Mouse (Mus musculus): Measurements from ENCODE around the gene Mogat2. TPM values are rescaled to one million over a fixed set of nuclear protein-coding genes. Genes with fewer than 3 reads are reported as not detected.
A peak's percentile ranks its signal among the peaks of the same experiment; 100 is the strongest.

Mogat2 gene
- polyA plus RNA-seq, 1 experiment from 2014 or later = 2.7 TPM

DNA sequence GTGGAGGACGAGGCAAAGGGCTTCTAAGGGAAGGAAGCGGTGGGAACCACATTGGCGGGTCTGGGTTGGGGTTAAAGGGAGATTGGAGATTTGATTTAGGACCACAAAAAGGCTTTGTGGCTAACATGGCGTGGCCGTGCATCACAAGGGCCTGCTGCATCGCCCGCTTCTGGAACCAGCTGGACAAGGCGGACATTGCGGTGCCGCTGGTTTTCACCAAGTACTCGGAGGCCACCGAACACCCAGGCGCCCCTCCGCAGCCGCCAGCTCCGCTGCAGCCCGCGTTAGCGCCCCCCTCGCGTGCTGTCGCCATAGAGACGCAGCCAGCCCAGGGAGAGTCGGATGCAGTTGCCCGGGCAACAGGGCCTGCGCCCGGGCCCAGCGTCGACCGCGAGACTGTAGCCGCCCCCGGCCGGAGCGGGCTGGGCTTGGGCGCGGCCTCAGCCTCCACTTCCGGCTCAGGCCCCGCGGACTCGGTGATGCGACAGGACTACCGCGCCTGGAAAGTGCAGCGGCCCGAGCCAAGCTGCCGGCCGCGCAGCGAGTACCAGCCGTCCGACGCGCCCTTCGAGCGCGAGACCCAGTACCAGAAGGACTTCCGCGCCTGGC is 29.6 kb upstream of the Mogat2 start:
- Histone ChIP-seq H3K36me3 (ENCODE audit: control insufficient read depth, insufficient read depth, low read length) (no peaks in the 10 kb centered on the region), H3K27ac (ENCODE audit: low read depth, low read length) (no peak overlapping the region), H3K4me2 (replicated peaks; ENCODE audit: low read depth, low read length) (peak overlapping the region; percentile 81), H3K9me3 (ENCODE audit: control insufficient read depth, low read length) (no peaks in the 10 kb centered on the region), H3K27me3 (ENCODE audit: control insufficient read depth, insufficient read depth, low read length) (peaks cover 58% of the 10 kb centered on the region), H3K4me1 (ENCODE audit: control insufficient read depth, insufficient read depth, low read length) (peaks cover 12% of the 10 kb centered on the region), H3K9ac (ENCODE audit: low read depth, low read length) (peak overlapping the region; percentile 29), H3K4me3 (ENCODE audit: low read length) (peak overlapping the region; percentile 45)
- WGBS = under 1% methylated on average over 55 of the region's 59 CpGs
- ATAC-seq (ENCODE audit: low FRiP score, low TSS enrichment) = peak; percentile 84

DNA sequence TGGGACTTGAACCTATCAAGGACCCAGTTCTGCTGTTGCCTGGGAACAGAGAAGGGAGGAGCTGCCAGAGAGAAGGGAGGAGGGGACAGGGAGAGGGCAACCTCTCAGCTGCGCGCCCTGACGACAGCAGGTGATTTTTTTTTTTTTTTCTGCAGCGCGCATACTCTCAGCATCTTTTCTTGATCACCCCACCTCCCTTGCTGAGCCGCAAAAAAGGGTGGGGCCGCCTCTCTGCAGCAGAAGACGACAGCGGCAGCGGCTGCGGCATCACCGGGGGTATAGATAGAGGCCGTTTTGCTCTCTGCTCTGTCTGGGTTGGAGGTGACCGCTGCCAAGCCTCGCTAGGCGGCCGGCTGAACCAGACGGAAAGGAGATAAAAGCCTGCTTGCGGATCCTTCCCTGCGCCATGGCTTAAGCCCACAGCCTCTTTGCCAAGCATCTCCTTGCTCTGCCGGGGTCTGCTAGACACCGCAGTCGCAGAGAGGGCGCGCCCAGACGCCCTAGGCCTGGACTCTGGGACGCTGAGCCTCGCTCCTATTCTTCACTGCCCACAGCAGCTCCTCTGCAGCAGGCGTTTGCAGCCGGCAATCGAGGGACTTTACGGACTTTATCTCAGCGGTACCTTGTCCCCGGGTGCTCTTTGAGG is 29.0 kb upstream of the Mogat2 start, which contains the start of gene Map6:
Gene Map6 (plus strand): TSS at position 197 of the 646 bp plus-strand sequence.
- H3K27me3 ChIP-seq (ENCODE audit: control insufficient read depth, insufficient read depth, low read length) = peaks cover 58% of the 10 kb centered on the region
- no peaks in the 10 kb centered on the region for H3K9me3 ChIP-seq (ENCODE audit: control insufficient read depth, low read length)
- 2% methylated on average over 34 of the region's 34 CpGs for WGBS
- H3K9ac ChIP-seq (ENCODE audit: low read depth, low read length) = peak within 1 kb of the TSS; percentile 29
- no peak within 1 kb of the TSS for H3K27ac ChIP-seq (ENCODE audit: low read depth, low read length)
- H3K4me3 ChIP-seq (ENCODE audit: low read length) = peak within 1 kb of the TSS; percentile 45
- no peaks in the 10 kb centered on the region for H3K36me3 ChIP-seq (ENCODE audit: control insufficient read depth, insufficient read depth, low read length)
- ATAC-seq (ENCODE audit: low FRiP score, low TSS enrichment) = peak; percentile 25; the same call in 1 of the 2 replicates
- H3K4me2 ChIP-seq (replicated peaks; ENCODE audit: low read depth, low read length) = peak within 1 kb of the TSS; percentile 81
- H3K4me1 ChIP-seq (ENCODE audit: control insufficient read depth, insufficient read depth, low read length) = peaks cover 12% of the 10 kb centered on the region

DNA sequence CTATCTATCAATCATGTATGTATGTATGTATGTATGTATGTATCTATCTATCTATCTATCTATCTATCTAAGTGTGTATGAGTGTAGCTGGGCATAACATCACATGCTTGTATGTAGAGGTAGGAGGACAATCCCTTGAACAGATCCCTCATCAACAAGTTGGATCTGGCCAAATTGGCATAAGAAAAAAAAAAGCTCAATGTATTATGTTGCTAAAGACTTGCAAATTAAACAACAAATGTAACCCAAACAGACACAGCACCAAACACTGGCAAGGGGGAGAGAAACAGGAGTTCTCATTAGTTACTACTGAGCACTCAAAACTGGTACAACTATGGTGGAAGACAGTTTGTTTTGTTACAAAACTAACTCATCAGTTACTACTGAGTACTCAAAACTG is 26.2 kb upstream of the Mogat2 start:
- Histone ChIP-seq H3K4me3 (ENCODE audit: low read length) (no peak overlapping the region), H3K4me2 (replicated peaks; ENCODE audit: low read depth, low read length) (no peak overlapping the region), H3K9ac (ENCODE audit: low read depth, low read length) (no peak overlapping the region), H3K27me3 (ENCODE audit: control insufficient read depth, insufficient read depth, low read length) (peaks cover 45% of the 10 kb centered on the region), H3K9me3 (ENCODE audit: control insufficient read depth, low read length) (no peaks in the 10 kb centered on the region), H3K4me1 (ENCODE audit: control insufficient read depth, insufficient read depth, low read length) (peaks cover 12% of the 10 kb centered on the region), H3K27ac (ENCODE audit: low read depth, low read length) (no peak overlapping the region), H3K36me3 (ENCODE audit: control insufficient read depth, insufficient read depth, low read length) (no peaks in the 10 kb centered on the region)
- ATAC-seq (ENCODE audit: low FRiP score, low TSS enrichment) = no peak

DNA sequence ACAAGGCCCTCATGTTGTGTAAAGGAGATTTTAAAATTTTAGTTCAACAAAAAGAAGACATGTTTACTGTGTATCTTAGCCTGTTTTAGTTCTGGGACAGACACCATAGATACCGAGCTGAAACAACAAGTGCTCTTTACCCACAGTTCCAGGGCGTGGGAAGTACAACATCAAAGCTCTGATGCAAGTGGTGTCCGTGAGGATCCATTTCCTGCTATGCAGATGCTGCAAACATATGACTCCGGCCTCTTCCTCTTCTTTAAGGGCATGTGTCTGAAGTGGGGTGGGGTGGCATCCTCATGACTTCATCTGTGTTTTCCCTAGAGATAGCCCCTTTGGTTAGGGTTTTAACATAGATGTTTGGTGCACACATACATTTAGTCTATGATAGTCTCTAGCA is 25.1 kb upstream of the Mogat2 start:
- H3K4me3 ChIP-seq (ENCODE audit: low read length) = no peak overlapping the region
- peaks cover 34% of the 10 kb centered on the region for H3K27me3 ChIP-seq (ENCODE audit: control insufficient read depth, insufficient read depth, low read length)
- no peak overlapping the region for H3K9ac ChIP-seq (ENCODE audit: low read depth, low read length)
- no peak overlapping the region for H3K4me2 ChIP-seq (replicated peaks; ENCODE audit: low read depth, low read length)
- no peaks in the 10 kb centered on the region for H3K9me3 ChIP-seq (ENCODE audit: control insufficient read depth, low read length)
- ATAC-seq (ENCODE audit: low FRiP score, low TSS enrichment) = no peak
- peaks cover 8% of the 10 kb centered on the region for H3K4me1 ChIP-seq (ENCODE audit: control insufficient read depth, insufficient read depth, low read length)
- WGBS = 50% methylated on average over 4 of the region's 4 CpGs
- no peak overlapping the region for H3K27ac ChIP-seq (ENCODE audit: low read depth, low read length)
- no peaks in the 10 kb centered on the region for H3K36me3 ChIP-seq (ENCODE audit: control insufficient read depth, insufficient read depth, low read length)

DNA sequence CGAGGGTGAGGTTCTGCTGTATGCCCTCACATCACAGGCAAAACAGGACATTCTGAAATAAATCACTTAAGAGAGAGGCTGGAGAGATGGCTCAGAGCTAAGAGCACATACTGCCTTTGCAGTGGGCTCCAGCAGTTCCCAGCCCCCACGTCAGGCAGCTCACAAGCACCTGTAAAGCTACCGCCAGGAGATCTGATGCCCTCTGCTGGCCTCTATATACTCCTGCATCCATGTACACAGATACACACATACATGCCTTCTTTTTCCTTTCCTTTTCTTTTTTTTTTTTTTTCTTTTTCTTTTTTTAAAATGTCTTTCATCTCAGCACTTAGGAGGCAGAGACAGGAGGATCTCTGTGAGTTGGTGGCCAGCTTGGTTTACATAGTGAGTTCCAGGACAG is 23.5 kb upstream of the Mogat2 start:
- H3K4me1 ChIP-seq (ENCODE audit: control insufficient read depth, insufficient read depth, low read length) = no peaks in the 10 kb centered on the region
- H3K27me3 ChIP-seq (ENCODE audit: control insufficient read depth, insufficient read depth, low read length) = peaks cover 18% of the 10 kb centered on the region
- H3K4me2 ChIP-seq (replicated peaks; ENCODE audit: low read depth, low read length) = no peak overlapping the region
- WGBS = 53% methylated on average over 3 of the region's 3 CpGs
- no peak overlapping the region for H3K27ac ChIP-seq (ENCODE audit: low read depth, low read length)
- no peak for ATAC-seq (ENCODE audit: low FRiP score, low TSS enrichment)
- H3K4me3 ChIP-seq (ENCODE audit: low read length) = no peak overlapping the region
- no peak overlapping the region for H3K9ac ChIP-seq (ENCODE audit: low read depth, low read length)
- H3K36me3 ChIP-seq (ENCODE audit: control insufficient read depth, insufficient read depth, low read length) = no peaks in the 10 kb centered on the region
- no peaks in the 10 kb centered on the region for H3K9me3 ChIP-seq (ENCODE audit: control insufficient read depth, low read length)

DNA sequence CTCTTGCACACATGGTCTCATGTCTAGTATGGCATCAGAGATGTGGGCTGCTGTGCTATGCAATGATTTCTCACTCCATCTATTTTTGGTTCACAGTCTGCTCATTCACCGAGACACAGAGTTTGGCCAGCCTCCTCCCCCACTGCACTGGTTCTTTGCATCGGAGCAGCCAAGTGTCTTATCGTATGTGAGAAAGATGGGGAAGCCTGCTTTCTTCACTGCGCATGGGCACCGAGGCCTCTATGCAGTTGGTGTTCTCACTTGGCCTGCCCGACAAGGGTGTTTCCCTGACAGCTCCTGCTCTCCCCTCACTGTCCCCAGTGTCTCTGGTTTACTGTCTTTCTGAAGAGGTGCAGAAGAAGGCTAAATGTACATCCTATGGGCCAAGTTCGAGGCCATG is 16.6 kb upstream of the Mogat2 start:
- ATAC-seq (ENCODE audit: low FRiP score, low TSS enrichment) = no peak
- WGBS = 81% methylated on average over 7 of the region's 7 CpGs
- no peaks in the 10 kb centered on the region for H3K9me3 ChIP-seq (ENCODE audit: control insufficient read depth, low read length)
- no peak overlapping the region for H3K9ac ChIP-seq (ENCODE audit: low read depth, low read length)
- H3K27me3 ChIP-seq (ENCODE audit: control insufficient read depth, insufficient read depth, low read length) = no peaks in the 10 kb centered on the region
- no peak overlapping the region for H3K4me3 ChIP-seq (ENCODE audit: low read length)
- H3K4me2 ChIP-seq (replicated peaks; ENCODE audit: low read depth, low read length) = no peak overlapping the region
- H3K36me3 ChIP-seq (ENCODE audit: control insufficient read depth, insufficient read depth, low read length) = no peaks in the 10 kb centered on the region
- H3K4me1 ChIP-seq (ENCODE audit: control insufficient read depth, insufficient read depth, low read length) = no peaks in the 10 kb centered on the region
- H3K27ac ChIP-seq (ENCODE audit: low read depth, low read length) = no peak overlapping the region

DNA sequence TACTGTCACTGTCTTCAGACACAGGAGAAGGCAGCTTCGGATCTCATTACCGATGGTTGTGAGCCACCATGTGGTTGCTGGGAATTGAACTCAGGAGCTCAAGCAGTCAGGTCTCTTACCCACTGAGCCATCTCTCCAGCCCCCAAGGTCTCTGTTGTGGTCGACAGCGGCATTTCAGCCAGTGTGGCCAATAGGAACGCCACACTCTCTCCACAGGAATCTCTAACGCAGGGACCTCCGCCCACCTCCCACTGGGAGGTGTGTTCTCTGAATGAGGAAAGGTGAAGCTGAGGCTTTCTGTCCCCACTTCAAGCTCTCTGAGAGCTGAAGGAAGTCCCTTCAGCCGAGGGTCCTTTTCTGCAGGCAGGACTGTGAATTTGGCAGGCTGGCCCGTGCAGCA is 12.0 kb upstream of the Mogat2 start:
- Histone ChIP-seq H3K4me1 (ENCODE audit: control insufficient read depth, insufficient read depth, low read length) (no peaks in the 10 kb centered on the region), H3K9ac (ENCODE audit: low read depth, low read length) (no peak overlapping the region), H3K4me3 (ENCODE audit: low read length) (no peak overlapping the region), H3K27ac (ENCODE audit: low read depth, low read length) (no peak overlapping the region), H3K9me3 (ENCODE audit: control insufficient read depth, low read length) (no peaks in the 10 kb centered on the region), H3K4me2 (replicated peaks; ENCODE audit: low read depth, low read length) (no peak overlapping the region), H3K36me3 (ENCODE audit: control insufficient read depth, insufficient read depth, low read length) (no peaks in the 10 kb centered on the region), H3K27me3 (ENCODE audit: control insufficient read depth, insufficient read depth, low read length) (peaks cover 9% of the 10 kb centered on the region)
- ATAC-seq (ENCODE audit: low FRiP score, low TSS enrichment) = no peak
- WGBS = 49% methylated on average over 9 of the region's 9 CpGs

DNA sequence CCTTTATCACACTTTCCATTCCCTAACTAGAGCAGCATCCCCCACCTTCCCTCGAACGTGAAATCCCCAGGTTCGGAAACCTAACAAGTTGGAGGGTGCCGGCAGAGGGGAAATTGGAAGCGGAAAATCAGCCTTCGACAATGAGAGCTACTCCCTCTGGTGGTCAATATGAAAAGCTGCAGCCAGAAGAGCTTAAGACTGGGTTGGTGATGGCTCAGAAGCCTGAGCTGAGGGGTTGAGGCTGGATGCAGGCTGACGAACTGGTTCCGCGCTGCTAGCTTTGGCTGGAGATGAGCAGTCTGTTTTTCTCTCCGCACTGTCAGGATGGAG is 11.1 kb upstream of the Mogat2 start:
- under 1% methylated on average over 10 of the region's 10 CpGs for WGBS

DNA sequence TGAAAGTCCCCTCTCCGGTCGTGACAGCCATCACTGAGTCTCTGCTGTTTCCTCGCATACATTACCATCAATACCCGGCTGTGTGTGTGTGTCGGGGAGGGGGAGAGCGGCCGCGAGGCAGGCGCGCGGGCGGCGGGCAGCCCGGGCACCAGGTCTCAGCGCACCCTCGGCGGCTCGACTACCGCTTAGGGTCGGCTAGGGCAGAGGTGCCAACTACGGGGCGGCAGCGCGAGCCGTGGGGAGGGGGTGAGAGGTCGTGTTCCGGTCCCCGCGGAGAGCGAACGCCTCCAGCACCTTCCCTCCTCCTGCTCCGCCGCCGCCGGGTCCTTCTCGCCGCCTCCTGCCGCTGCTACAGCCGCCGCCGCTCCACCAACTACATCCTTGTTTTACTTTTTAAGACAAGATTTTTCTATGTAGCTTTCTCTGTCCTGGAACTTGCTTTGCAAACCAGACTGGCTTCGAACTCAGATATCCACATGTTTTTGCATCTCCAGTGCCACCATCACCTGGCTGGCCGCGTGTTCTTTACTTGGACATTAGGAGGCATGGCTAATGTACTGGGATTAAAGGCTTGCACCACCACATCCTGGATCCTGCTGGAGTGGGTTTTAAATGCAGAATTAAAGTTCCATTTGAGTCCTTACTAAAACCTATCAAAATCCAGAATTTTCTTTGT is 10.6 kb upstream of the Mogat2 start:
- Histone ChIP-seq H3K36me3 (ENCODE audit: control insufficient read depth, insufficient read depth, low read length) (no peaks in the 10 kb centered on the region), H3K27me3 (ENCODE audit: control insufficient read depth, insufficient read depth, low read length) (peaks cover 9% of the 10 kb centered on the region), H3K4me2 (replicated peaks; ENCODE audit: low read depth, low read length) (peak overlapping the region; percentile 74), H3K4me1 (ENCODE audit: control insufficient read depth, insufficient read depth, low read length) (no peaks in the 10 kb centered on the region), H3K9me3 (ENCODE audit: control insufficient read depth, low read length) (no peaks in the 10 kb centered on the region), H3K9ac (ENCODE audit: low read depth, low read length) (peak overlapping the region; percentile 44; the same call in 1 of the 2 replicates), H3K27ac (ENCODE audit: low read depth, low read length) (no peak overlapping the region), H3K4me3 (ENCODE audit: low read length) (peak overlapping the region; percentile 39)
- ATAC-seq (ENCODE audit: low FRiP score, low TSS enrichment) = peak; percentile 33; the same call in 1 of the 2 replicates
- 1% methylated on average over 27 of the region's 44 CpGs for WGBS

More for the DNA sequence above, 11.1 kb upstream of the Mogat2 start:
- peak; percentile 73 for ATAC-seq (ENCODE audit: low FRiP score, low TSS enrichment)
- H3K4me2 ChIP-seq (replicated peaks; ENCODE audit: low read depth, low read length) = peak overlapping the region; percentile 74
- no peak overlapping the region for H3K27ac ChIP-seq (ENCODE audit: low read depth, low read length)
- peaks cover 9% of the 10 kb centered on the region for H3K27me3 ChIP-seq (ENCODE audit: control insufficient read depth, insufficient read depth, low read length)
- H3K36me3 ChIP-seq (ENCODE audit: control insufficient read depth, insufficient read depth, low read length) = no peaks in the 10 kb centered on the region
- peak overlapping the region; percentile 39 for H3K4me3 ChIP-seq (ENCODE audit: low read length)
- H3K4me1 ChIP-seq (ENCODE audit: control insufficient read depth, insufficient read depth, low read length) = no peaks in the 10 kb centered on the region
- no peak overlapping the region for H3K9ac ChIP-seq (ENCODE audit: low read depth, low read length)
- no peaks in the 10 kb centered on the region for H3K9me3 ChIP-seq (ENCODE audit: control insufficient read depth, low read length)

Data from kidney, embryonic 14.5 days (tissue).